Mouse (Mus musculus): ENCODE results near the gene Rps15. TPM values are rescaled to one million over a fixed set of nuclear protein-coding genes. Genes with fewer than 3 reads are reported as not detected.
A peak's percentile ranks its signal among the peaks of the same experiment; 100 is the strongest.

The Rps15 gene
- polyA plus RNA-seq, 1 experiment from 2014 or later, result 828 TPM

GRCm38 (mm10) chr10:80321670-80322581 is 29.7 kb downstream of the Rps15 start:
- H3K27ac ChIP-seq (ENCODE audit: low read depth, low read length), result no peak overlapping the region
- no peak for ATAC-seq (replicated peaks; ENCODE audit: insufficient number of reproducible peaks, low FRiP score, low TSS enrichment)
- H3K4me1 ChIP-seq (ENCODE audit: control insufficient read depth, insufficient read depth, low read length), result peaks cover 22% of the 10 kb centered on the region
- H3K36me3 ChIP-seq (ENCODE audit: control insufficient read depth, insufficient read depth, low read length), result peaks cover 5% of the 10 kb centered on the region; the same call in 1 of the 2 replicates
- H3K4me2 ChIP-seq, result peak overlapping the region; percentile 98
- H3K4me3 ChIP-seq (ENCODE audit: low read depth, low read length), result peak overlapping the region; percentile 64
- H3K9me3 ChIP-seq (replicated peaks; ENCODE audit: control insufficient read depth, low read length), result no peaks in the 10 kb centered on the region
- WGBS (ENCODE audit: insufficient replicate concordance), result 91% methylated on average over 21 of the region's 21 CpGs
- peaks cover 45% of the 10 kb centered on the region for H3K27me3 ChIP-seq (ENCODE audit: control insufficient read depth, insufficient read depth, low read length)
- peak overlapping the region; percentile 65; the same call in 1 of the 2 replicates for H3K9ac ChIP-seq (ENCODE audit: low read depth, low read length)

- Histone ChIP-seq H3K4me2 (peak overlapping the region; percentile 98), H3K9me3 (replicated peaks; ENCODE audit: control insufficient read depth, low read length) (no peaks in the 10 kb centered on the region), H3K4me1 (ENCODE audit: control insufficient read depth, insufficient read depth, low read length) (peaks cover 15% of the 10 kb centered on the region), H3K9ac (ENCODE audit: low read depth, low read length) (peak overlapping the region; percentile 65), H3K36me3 (ENCODE audit: control insufficient read depth, insufficient read depth, low read length) (peaks cover 2% of the 10 kb centered on the region; the same call in 1 of the 2 replicates), H3K4me3 (ENCODE audit: low read depth, low read length) (peak overlapping the region; percentile 64), H3K27me3 (ENCODE audit: control insufficient read depth, insufficient read depth, low read length) (peaks cover 36% of the 10 kb centered on the region), H3K27ac (ENCODE audit: low read depth, low read length) (0 out of 2 replicates have a peak overlapping the region, but pooled peaks have one; percentile 29)
- no peak for ATAC-seq (replicated peaks; ENCODE audit: insufficient number of reproducible peaks, low FRiP score, low TSS enrichment)
- 11% methylated on average over 28 of the region's 28 CpGs for WGBS (ENCODE audit: insufficient replicate concordance)
These were observed 30.6 kb downstream of the Rps15 start for GRCm38 (mm10) chr10:80322811-80323211.

- WGBS (ENCODE audit: insufficient replicate concordance), result 2% methylated on average over 45 of the region's 46 CpGs
- ATAC-seq (replicated peaks; ENCODE audit: insufficient number of reproducible peaks, low FRiP score, low TSS enrichment), result peak; percentile 67
- peak overlapping the region; percentile 98 for H3K4me2 ChIP-seq
- peak overlapping the region; percentile 65 for H3K9ac ChIP-seq (ENCODE audit: low read depth, low read length)
- no peaks in the 10 kb centered on the region for H3K9me3 ChIP-seq (replicated peaks; ENCODE audit: control insufficient read depth, low read length)
- 0 out of 2 replicates have a peak overlapping the region, but pooled peaks have one; percentile 29 for H3K27ac ChIP-seq (ENCODE audit: low read depth, low read length)
- H3K4me1 ChIP-seq (ENCODE audit: control insufficient read depth, insufficient read depth, low read length), result peaks cover 15% of the 10 kb centered on the region
- peaks cover 38% of the 10 kb centered on the region for H3K27me3 ChIP-seq (ENCODE audit: control insufficient read depth, insufficient read depth, low read length)
- H3K4me3 ChIP-seq (ENCODE audit: low read depth, low read length), result peak overlapping the region; percentile 64
- H3K36me3 ChIP-seq (ENCODE audit: control insufficient read depth, insufficient read depth, low read length), result peaks cover 2% of the 10 kb centered on the region; the same call in 1 of the 2 replicates
These were observed 31.2 kb downstream of the Rps15 start for GRCm38 (mm10) chr10:80323261-80324119.

- Histone ChIP-seq H3K4me1 (ENCODE audit: control insufficient read depth, insufficient read depth, low read length) (peaks cover 13% of the 10 kb centered on the region), H3K9ac (ENCODE audit: low read depth, low read length) (no peak overlapping the region), H3K4me2 (peak overlapping the region; percentile 98), H3K27ac (ENCODE audit: low read depth, low read length) (no peak overlapping the region), H3K9me3 (replicated peaks; ENCODE audit: control insufficient read depth, low read length) (no peaks in the 10 kb centered on the region), H3K4me3 (ENCODE audit: low read depth, low read length) (peak overlapping the region; percentile 64), H3K27me3 (ENCODE audit: control insufficient read depth, insufficient read depth, low read length) (peaks cover 41% of the 10 kb centered on the region), H3K36me3 (ENCODE audit: control insufficient read depth, insufficient read depth, low read length) (no peaks in the 10 kb centered on the region)
- 77% methylated on average over 17 of the region's 17 CpGs for WGBS (ENCODE audit: insufficient replicate concordance)
- no peak for ATAC-seq (replicated peaks; ENCODE audit: insufficient number of reproducible peaks, low FRiP score, low TSS enrichment)
These were observed 32.1 kb downstream of the Rps15 start for GRCm38 (mm10) chr10:80324120-80325037.

- no peak for ATAC-seq (replicated peaks; ENCODE audit: insufficient number of reproducible peaks, low FRiP score, low TSS enrichment)
- WGBS (ENCODE audit: insufficient replicate concordance), result 75% methylated on average over 21 of the region's 21 CpGs
These were observed 32.8 kb downstream of the Rps15 start for GRCm38 (mm10) chr10:80325045-80325444.

GRCm38 (mm10) chr10:80329273-80330081 is 37.2 kb downstream of the Rps15 start, which contains the start of the genes Pcsk4 and Reep6:
Gene Pcsk4 (minus strand): TSS chr10:80329498.
Gene Reep6 (plus strand): TSS chr10:80329953.
- Histone ChIP-seq H3K27ac (ENCODE audit: low read depth, low read length) (no peak within 1 kb of the TSS), H3K27me3 (ENCODE audit: control insufficient read depth, insufficient read depth, low read length) (peaks cover 37% of the 10 kb centered on the region), H3K9ac (ENCODE audit: low read depth, low read length) (peak within 1 kb of the TSS; percentile 68), H3K4me3 (ENCODE audit: low read depth, low read length) (peak within 1 kb of the TSS; percentile 52), H3K4me1 (ENCODE audit: control insufficient read depth, insufficient read depth, low read length) (peaks cover 9% of the 10 kb centered on the region), H3K4me2 (peak within 1 kb of the TSS; percentile 89), H3K9me3 (replicated peaks; ENCODE audit: control insufficient read depth, low read length) (no peaks in the 10 kb centered on the region), H3K36me3 (ENCODE audit: control insufficient read depth, insufficient read depth, low read length) (no peaks in the 10 kb centered on the region)
- WGBS (ENCODE audit: insufficient replicate concordance), result 4% methylated on average over 36 of the region's 36 CpGs
- peak; percentile 93 for ATAC-seq (replicated peaks; ENCODE audit: insufficient number of reproducible peaks, low FRiP score, low TSS enrichment)

More at GRCm38 (mm10) chr10:80325045-80325444, 32.8 kb downstream of the Rps15 start:
- Histone ChIP-seq H3K36me3 (ENCODE audit: control insufficient read depth, insufficient read depth, low read length) (no peaks in the 10 kb centered on the region), H3K4me2 (peak overlapping the region; percentile 29), H3K27ac (ENCODE audit: low read depth, low read length) (no peak overlapping the region), H3K27me3 (ENCODE audit: control insufficient read depth, insufficient read depth, low read length) (peaks cover 41% of the 10 kb centered on the region), H3K4me3 (ENCODE audit: low read depth, low read length) (no peak overlapping the region), H3K9me3 (replicated peaks; ENCODE audit: control insufficient read depth, low read length) (no peaks in the 10 kb centered on the region), H3K4me1 (ENCODE audit: control insufficient read depth, insufficient read depth, low read length) (peaks cover 10% of the 10 kb centered on the region), H3K9ac (ENCODE audit: low read depth, low read length) (no peak overlapping the region)

GRCm38 (mm10) chr10:80330084-80330483 is 37.8 kb downstream of the Rps15 start:
- Histone ChIP-seq H3K4me1 (ENCODE audit: control insufficient read depth, insufficient read depth, low read length) (peaks cover 9% of the 10 kb centered on the region), H3K9ac (ENCODE audit: low read depth, low read length) (peak overlapping the region; percentile 68), H3K9me3 (replicated peaks; ENCODE audit: control insufficient read depth, low read length) (no peaks in the 10 kb centered on the region), H3K4me2 (peak overlapping the region; percentile 89), H3K27me3 (ENCODE audit: control insufficient read depth, insufficient read depth, low read length) (peaks cover 35% of the 10 kb centered on the region), H3K4me3 (ENCODE audit: low read depth, low read length) (peak overlapping the region; percentile 52), H3K36me3 (ENCODE audit: control insufficient read depth, insufficient read depth, low read length) (no peaks in the 10 kb centered on the region), H3K27ac (ENCODE audit: low read depth, low read length) (no peak overlapping the region)
- no peak for ATAC-seq (replicated peaks; ENCODE audit: insufficient number of reproducible peaks, low FRiP score, low TSS enrichment)
- 1% methylated on average over 41 of the region's 41 CpGs for WGBS (ENCODE audit: insufficient replicate concordance)
